Mouse (Mus musculus): ENCODE results near the gene Tbc1d17. TPM values are rescaled to one million over a fixed set of nuclear protein-coding genes. Genes with fewer than 3 reads are reported as not detected.

Tbc1d17 gene
- polyA plus RNA-seq, 1 experiment: 46.7 TPM

DNA sequence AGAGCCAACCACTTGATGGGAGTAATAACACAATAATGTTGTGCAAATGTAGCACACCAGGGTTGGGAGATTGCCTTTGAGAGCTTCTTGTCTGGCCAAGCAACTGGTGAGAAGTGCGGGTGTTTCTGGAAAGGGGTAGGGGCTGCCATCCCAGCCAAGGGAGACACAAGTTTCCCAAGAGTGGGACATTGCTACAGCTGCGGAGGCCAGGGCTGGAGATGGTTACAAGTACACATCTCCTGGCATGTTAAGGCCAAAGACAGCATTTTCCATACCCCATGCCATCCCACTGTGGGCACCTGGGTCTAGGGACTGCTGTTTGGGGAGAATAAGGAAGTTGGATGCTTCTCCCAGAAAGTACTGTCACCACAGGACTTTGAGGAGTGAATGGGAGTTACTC is 4.2 kb upstream of the Tbc1d17 start:
- peak overlapping the region; percentile 41; the same call in 1 of the 2 replicates for H3K9ac ChIP-seq (ENCODE audit: low read depth, poor library complexity, severe bottlenecking)

DNA sequence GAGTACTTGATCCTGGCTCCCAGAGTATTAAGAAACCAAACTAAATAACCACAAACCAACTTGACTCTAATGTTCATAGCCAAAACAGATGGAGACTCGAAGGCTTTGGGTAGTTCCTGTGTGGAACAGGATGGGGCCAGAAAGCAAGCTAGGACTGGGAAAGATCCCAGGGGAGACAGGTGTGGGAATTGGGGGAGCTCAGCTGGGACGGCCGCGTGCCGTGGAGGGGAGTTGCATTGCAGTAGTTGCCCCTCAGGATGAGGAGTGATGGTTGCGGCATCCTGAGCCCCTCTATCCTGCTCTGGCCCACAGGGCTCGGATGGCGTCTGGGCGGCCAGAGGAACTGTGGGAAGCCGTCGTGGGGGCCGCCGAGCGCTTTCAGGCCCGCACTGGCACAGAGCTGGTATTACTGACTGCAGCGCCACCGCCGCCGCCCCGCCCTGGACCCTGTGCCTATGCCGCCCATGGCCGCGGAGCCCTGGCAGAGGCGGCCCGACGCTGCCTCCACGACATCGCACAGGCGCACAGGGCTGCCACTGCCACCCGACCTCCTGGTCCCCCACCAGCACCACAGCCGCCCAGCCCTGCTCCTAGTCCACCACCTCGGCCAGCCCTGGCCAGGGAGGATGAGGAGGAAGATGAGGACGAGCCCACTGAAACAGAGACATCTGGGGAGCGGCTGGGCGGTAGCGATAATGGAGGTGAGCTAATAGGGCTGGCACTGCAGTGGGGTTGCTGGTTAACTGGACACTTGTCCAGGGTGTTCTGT is 3.6 kb upstream of the Tbc1d17 start:
- no peak for TF ChIP-seq EP300 (IDR thresholded peaks at IDR 0.05; ENCODE audit: insufficient read depth, low read depth, low read length)
- no peak for TF ChIP-seq CTCF (IDR thresholded peaks at IDR 0.05; ENCODE audit: low read depth, low read length)
- no peak for TF ChIP-seq POLR2A (IDR thresholded peaks at IDR 0.05; ENCODE audit: insufficient read depth, low read length)
- H3K27me3 ChIP-seq (ENCODE audit: control insufficient read depth, insufficient read depth, low read length, poor library complexity, severe bottlenecking): no peaks in the 10 kb centered on the region
- no peaks in the 10 kb centered on the region for H3K9me3 ChIP-seq (replicated peaks; ENCODE audit: control insufficient read depth, insufficient read depth, low read length, poor library complexity, severe bottlenecking)
- no peaks in the 10 kb centered on the region for H3K4me1 ChIP-seq (ENCODE audit: control insufficient read depth, insufficient read depth, low read length)
- no peak overlapping the region for H3K27ac ChIP-seq (ENCODE audit: insufficient read depth, low read length)
- peak overlapping the region; percentile 41; the same call in 1 of the 2 replicates for H3K9ac ChIP-seq (ENCODE audit: low read depth, poor library complexity, severe bottlenecking)
- H3K4me3 ChIP-seq (ENCODE audit: low read depth, low read length): peak overlapping the region; percentile 35
- no peaks in the 10 kb centered on the region for H3K36me3 ChIP-seq (ENCODE audit: control insufficient read depth, insufficient read depth, low read length, poor library complexity, severe bottlenecking)

More for the DNA sequence above, 4.2 kb upstream of the Tbc1d17 start:
- no peaks in the 10 kb centered on the region for H3K9me3 ChIP-seq (replicated peaks; ENCODE audit: control insufficient read depth, insufficient read depth, low read length, poor library complexity, severe bottlenecking)
- no peak overlapping the region for H3K27ac ChIP-seq (ENCODE audit: insufficient read depth, low read length)
- H3K36me3 ChIP-seq (ENCODE audit: control insufficient read depth, insufficient read depth, low read length, poor library complexity, severe bottlenecking): no peaks in the 10 kb centered on the region
- H3K27me3 ChIP-seq (ENCODE audit: control insufficient read depth, insufficient read depth, low read length, poor library complexity, severe bottlenecking): no peaks in the 10 kb centered on the region
- H3K4me3 ChIP-seq (ENCODE audit: low read depth, low read length): no peak overlapping the region; the same call in 1 of the 2 replicates
- H3K4me1 ChIP-seq (ENCODE audit: control insufficient read depth, insufficient read depth, low read length): no peaks in the 10 kb centered on the region
- TF ChIP-seq CTCF (IDR thresholded peaks at IDR 0.05; ENCODE audit: low read depth, low read length) (no peak), EP300 (IDR thresholded peaks at IDR 0.05; ENCODE audit: insufficient read depth, low read depth, low read length) (no peak), POLR2A (IDR thresholded peaks at IDR 0.05; ENCODE audit: insufficient read depth, low read length) (no peak)

DNA sequence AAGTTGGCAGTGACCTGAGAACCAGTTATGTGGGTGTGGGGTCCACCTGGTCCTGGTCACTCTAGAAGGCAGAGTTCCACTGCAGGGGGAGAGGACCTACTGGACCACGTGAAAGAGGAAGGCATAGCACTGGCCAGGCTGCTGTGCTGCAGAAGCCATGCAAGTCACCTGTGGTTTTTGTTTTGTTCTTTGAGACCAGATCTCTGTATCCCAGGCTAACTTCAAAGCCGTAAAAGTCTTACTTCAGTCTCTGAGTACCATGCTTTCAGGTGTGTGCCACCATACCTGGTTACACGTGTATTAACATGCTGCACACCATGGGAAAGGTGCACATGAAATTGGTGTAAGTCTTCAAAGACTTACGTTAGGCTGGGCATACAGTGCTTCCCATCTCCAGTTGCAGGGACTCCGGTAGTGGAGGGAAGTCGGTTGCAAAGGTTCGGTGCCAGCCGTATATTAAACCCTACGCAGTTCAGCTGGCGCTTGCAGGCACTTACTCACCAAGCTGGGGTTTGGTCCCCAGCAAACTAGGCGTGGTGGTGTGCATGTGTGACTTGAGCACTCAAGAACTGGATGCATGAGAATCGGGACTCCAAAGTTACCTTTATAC is 2.9 kb upstream of the Tbc1d17 start:
- Histone ChIP-seq H3K9me3 (replicated peaks; ENCODE audit: control insufficient read depth, insufficient read depth, low read length, poor library complexity, severe bottlenecking) (no peaks in the 10 kb centered on the region), H3K27ac (ENCODE audit: insufficient read depth, low read length) (no peak overlapping the region), H3K4me3 (ENCODE audit: low read depth, low read length) (no peak overlapping the region), H3K9ac (ENCODE audit: low read depth, poor library complexity, severe bottlenecking) (no peak overlapping the region), H3K4me1 (ENCODE audit: control insufficient read depth, insufficient read depth, low read length) (no peaks in the 10 kb centered on the region), H3K27me3 (ENCODE audit: control insufficient read depth, insufficient read depth, low read length, poor library complexity, severe bottlenecking) (no peaks in the 10 kb centered on the region), H3K36me3 (ENCODE audit: control insufficient read depth, insufficient read depth, low read length, poor library complexity, severe bottlenecking) (no peaks in the 10 kb centered on the region)
- TF ChIP-seq POLR2A (IDR thresholded peaks at IDR 0.05; ENCODE audit: insufficient read depth, low read length): no peak
- no peak for TF ChIP-seq EP300 (IDR thresholded peaks at IDR 0.05; ENCODE audit: insufficient read depth, low read depth, low read length)
- no peak for TF ChIP-seq CTCF (IDR thresholded peaks at IDR 0.05; ENCODE audit: low read depth, low read length)

GRCm38 (mm10) chr7:44850789-44851624 is 2.1 kb upstream of the Tbc1d17 start:
- Histone ChIP-seq H3K4me3 (ENCODE audit: low read depth, low read length) (peak overlapping the region; percentile 88), H3K36me3 (ENCODE audit: control insufficient read depth, insufficient read depth, low read length, poor library complexity, severe bottlenecking) (no peaks in the 10 kb centered on the region), H3K9ac (ENCODE audit: low read depth, poor library complexity, severe bottlenecking) (peak overlapping the region; percentile 69), H3K4me1 (ENCODE audit: control insufficient read depth, insufficient read depth, low read length) (no peaks in the 10 kb centered on the region), H3K9me3 (replicated peaks; ENCODE audit: control insufficient read depth, insufficient read depth, low read length, poor library complexity, severe bottlenecking) (no peaks in the 10 kb centered on the region), H3K27me3 (ENCODE audit: control insufficient read depth, insufficient read depth, low read length, poor library complexity, severe bottlenecking) (no peaks in the 10 kb centered on the region), H3K27ac (ENCODE audit: insufficient read depth, low read length) (no peak overlapping the region)
- no peak for TF ChIP-seq CTCF (IDR thresholded peaks at IDR 0.05; ENCODE audit: low read depth, low read length)
- TF ChIP-seq POLR2A (IDR thresholded peaks at IDR 0.05; ENCODE audit: insufficient read depth, low read length): no peak

DNA sequence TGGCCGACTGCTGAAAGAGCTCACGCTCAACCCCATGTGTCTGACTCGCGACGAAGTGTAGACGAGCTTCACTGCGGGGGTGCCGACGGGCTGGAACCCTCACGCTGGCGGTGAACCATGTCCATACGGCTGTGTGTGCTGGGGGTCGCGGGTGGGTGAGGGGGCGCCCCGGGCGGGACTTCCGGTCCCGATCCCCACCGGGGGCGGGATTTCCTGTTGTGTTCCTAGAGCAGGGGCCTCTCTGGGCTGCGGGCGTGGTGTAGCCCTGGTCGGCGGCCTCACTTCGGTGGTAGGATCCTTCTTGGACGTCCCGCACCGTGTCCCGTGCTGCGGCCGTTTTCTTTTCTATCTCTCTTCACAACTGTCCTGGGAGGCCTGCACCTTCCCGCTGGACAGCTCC is 1.3 kb upstream of the Tbc1d17 start:
- H3K27me3 ChIP-seq (ENCODE audit: control insufficient read depth, insufficient read depth, low read length, poor library complexity, severe bottlenecking): no peaks in the 10 kb centered on the region
- peak overlapping the region; percentile 54 for H3K27ac ChIP-seq (ENCODE audit: insufficient read depth, low read length)
- H3K9ac ChIP-seq (ENCODE audit: low read depth, poor library complexity, severe bottlenecking): peak overlapping the region; percentile 69
- H3K36me3 ChIP-seq (ENCODE audit: control insufficient read depth, insufficient read depth, low read length, poor library complexity, severe bottlenecking): no peaks in the 10 kb centered on the region
- TF ChIP-seq CTCF (IDR thresholded peaks at IDR 0.05; ENCODE audit: low read depth, low read length): no peak
- no peak for TF ChIP-seq POLR2A (IDR thresholded peaks at IDR 0.05; ENCODE audit: insufficient read depth, low read length)
- TF ChIP-seq EP300 (IDR thresholded peaks at IDR 0.05; ENCODE audit: insufficient read depth, low read depth, low read length): no peak
- no peaks in the 10 kb centered on the region for H3K9me3 ChIP-seq (replicated peaks; ENCODE audit: control insufficient read depth, insufficient read depth, low read length, poor library complexity, severe bottlenecking)
- H3K4me1 ChIP-seq (ENCODE audit: control insufficient read depth, insufficient read depth, low read length): no peaks in the 10 kb centered on the region
- peak overlapping the region; percentile 88 for H3K4me3 ChIP-seq (ENCODE audit: low read depth, low read length)
